Mouse (Mus musculus) intestine, embryonic 15.5 days (tissue): Measurements from ENCODE around the gene Syce2. TPM values are rescaled to one million over a fixed set of nuclear protein-coding genes. Genes with fewer than 3 reads are reported as not detected.
A peak's percentile ranks its signal among the peaks of the same experiment; 100 is the strongest.
"Not testable (repeated sequence)": the region's sequence is repeated elsewhere in the genome, so short reads cannot be mapped to it uniquely, and the experiment has no call there.

ENCODE experiments used
- ATAC-seq: fragments of 200-750 bp; cut with Nextera tagmentation; 2 replicates; pipeline ENCODE4 v1.8.0; 2017; ENCODE audit warnings: moderate TSS enrichment, moderate library complexity
- H3K27ac ChIP-seq: fragments of 300-500 bp; sonication (generic); 2 replicates; pipeline ENCODE4 v1.5.1; 2015; ENCODE audit warnings: mild to moderate bottlenecking, inconsistent platforms
- H3K27me3 ChIP-seq: fragments of 300-500 bp; sonication (generic); replicated peaks from 2 replicates; pipeline ENCODE4 v1.6.1; 2015; ENCODE audit warnings: inconsistent platforms
- H3K36me3 ChIP-seq: fragments of 300-500 bp; sonication (generic); 2 replicates; pipeline ENCODE4 v1.6.1; 2015; ENCODE audit warnings: inconsistent platforms
- H3K4me1 ChIP-seq: fragments of 300-500 bp; sonication (generic); replicated peaks from 2 replicates; pipeline ENCODE4 v1.6.1; 2015; ENCODE audit warnings: inconsistent platforms
- H3K4me2 ChIP-seq: fragments of 300-500 bp; sonication (generic); replicated peaks from 2 replicates; pipeline ENCODE4 v1.6.1; 2015; ENCODE audit warnings: mild to moderate bottlenecking, inconsistent platforms
- H3K4me3 ChIP-seq: fragments of 300-500 bp; sonication (generic); replicated peaks from 2 replicates; pipeline ENCODE4 v1.5.1; 2015; ENCODE audit warnings: inconsistent platforms
- H3K9ac ChIP-seq: fragments of 300-500 bp; sonication (generic); 2 replicates; pipeline ENCODE4 v1.6.1; 2015; ENCODE audit warnings: inconsistent platforms
- H3K9me3 ChIP-seq: fragments of 300-500 bp; sonication (generic); 2 replicates; pipeline ENCODE4 v1.6.1; 2016; ENCODE audit warnings: inconsistent platforms
- WGBS: fragments of 180-500 bp; shearing (Covaris S2); methylation state at CpG from one replicate; pipeline ENCODE4 v1.1.7; 2015; 5-methylcytosine and 5-hydroxymethylcytosine counted together
- polyA plus RNA-seq: library from polyadenylated mRNA; unstranded; fragments of >200 nt; fragmentation: Nextera tagmentation; extraction: Ambion mirVana; gene quantifications from 2 replicates; pipeline ENCODE4 v1.2.1, GENCODE M21; 2015

Syce2 gene
- polyA plus RNA-seq, 1 experiment from 2014 or later = 54.4 TPM

GRCm38 (mm10) chr8:84889141-84889540 is 17.2 kb downstream of the Syce2 start:
- WGBS = 96% methylated on average over 1 of the region's 1 CpGs
- H3K4me3 ChIP-seq = no peak overlapping the region
- H3K36me3 ChIP-seq = peaks cover 4% of the 10 kb centered on the region; the same call in 1 of the 2 replicates
- no peak overlapping the region for H3K9ac ChIP-seq
- no peaks in the 10 kb centered on the region for H3K9me3 ChIP-seq
- H3K27me3 ChIP-seq = no peaks in the 10 kb centered on the region
- ATAC-seq = no peak
- H3K27ac ChIP-seq = no peak overlapping the region
- no peak overlapping the region for H3K4me2 ChIP-seq
- H3K4me1 ChIP-seq = 0 out of 2 replicates have a peak, but pooled peaks cover 9% of the 10 kb centered on the region

GRCm38 (mm10) chr8:84892993-84893708 is 21.2 kb downstream of the Syce2 start:
- H3K4me3 ChIP-seq = peak overlapping the region; percentile 78
- no peaks in the 10 kb centered on the region for H3K27me3 ChIP-seq
- 0 out of 2 replicates have a peak, but pooled peaks cover 9% of the 10 kb centered on the region for H3K4me1 ChIP-seq
- H3K36me3 ChIP-seq = no peaks in the 10 kb centered on the region; the same call in 1 of the 2 replicates
- H3K4me2 ChIP-seq = peak overlapping the region; percentile 81
- no peak overlapping the region; the same call in 1 of the 2 replicates for H3K27ac ChIP-seq
- 10% methylated on average over 31 of the region's 31 CpGs for WGBS
- peak overlapping the region; percentile 79 for H3K9ac ChIP-seq
- no peaks in the 10 kb centered on the region for H3K9me3 ChIP-seq
- ATAC-seq = peak; percentile 73

- Histone ChIP-seq H3K4me2 (peak within 1 kb of the TSS; percentile 81), H3K27me3 (no peaks in the 10 kb centered on the region), H3K36me3 (no peaks in the 10 kb centered on the region; the same call in 1 of the 2 replicates), H3K4me3 (peak within 1 kb of the TSS; percentile 78), H3K9me3 (no peaks in the 10 kb centered on the region), H3K27ac (no peak within 1 kb of the TSS; the same call in 1 of the 2 replicates), H3K4me1 (0 out of 2 replicates have a peak, but pooled peaks cover 9% of the 10 kb centered on the region), H3K9ac (peak within 1 kb of the TSS; percentile 79)
- WGBS = 0% methylated on average over 11 of the region's 11 CpGs
- peak; percentile 100 for ATAC-seq
Observed at GRCm38 (mm10) chr8:84893709-84894134, 21.8 kb downstream of the Syce2 start, which contains the start of gene Gcdh. Gcdh (minus strand) TSS chr8:84893921.

- H3K9ac ChIP-seq = no peak overlapping the region
- no peak overlapping the region for H3K27ac ChIP-seq
- no peak for ATAC-seq
Observed at GRCm38 (mm10) chr8:84895963-84896362, 24.1 kb downstream of the Syce2 start.

GRCm38 (mm10) chr8:84901071-84901470 is 29.2 kb downstream of the Syce2 start:
- WGBS = 66% methylated on average over 4 of the region's 4 CpGs
- no peaks in the 10 kb centered on the region for H3K27me3 ChIP-seq
- peaks cover 6% of the 10 kb centered on the region for H3K4me1 ChIP-seq
- H3K4me3 ChIP-seq = no peak overlapping the region
- no peaks in the 10 kb centered on the region for H3K9me3 ChIP-seq
- no peaks in the 10 kb centered on the region for H3K36me3 ChIP-seq
- H3K4me2 ChIP-seq = no peak overlapping the region
- H3K27ac ChIP-seq = no peak overlapping the region
- no peak for ATAC-seq
- H3K9ac ChIP-seq = no peak overlapping the region

More at GRCm38 (mm10) chr8:84895963-84896362, 24.1 kb downstream of the Syce2 start:
- H3K27me3 ChIP-seq = no peaks in the 10 kb centered on the region
- no peaks in the 10 kb centered on the region for H3K36me3 ChIP-seq
- 87% methylated on average over 5 of the region's 5 CpGs for WGBS
- H3K9me3 ChIP-seq = no peaks in the 10 kb centered on the region
- H3K4me3 ChIP-seq = no peak overlapping the region
- H3K4me1 ChIP-seq = 0 out of 2 replicates have a peak, but pooled peaks cover 9% of the 10 kb centered on the region
- no peak overlapping the region for H3K4me2 ChIP-seq

GRCm38 (mm10) chr8:84901752-84902151 is 29.8 kb downstream of the Syce2 start, which contains the start of gene Klf1:
Klf1 (plus strand) TSS chr8:84901928.
- H3K4me3 ChIP-seq = peak within 1 kb of the TSS; percentile 56
- ATAC-seq = no peak; the same call in 1 of the 2 replicates
- no peaks in the 10 kb centered on the region for H3K27me3 ChIP-seq
- H3K4me1 ChIP-seq = peaks cover 6% of the 10 kb centered on the region
- H3K9ac ChIP-seq = peak within 1 kb of the TSS; percentile 84
- peak within 1 kb of the TSS; percentile 83 for H3K27ac ChIP-seq
- no peaks in the 10 kb centered on the region for H3K9me3 ChIP-seq
- 74% methylated on average over 3 of the region's 3 CpGs for WGBS
- H3K36me3 ChIP-seq = no peaks in the 10 kb centered on the region
- peak within 1 kb of the TSS; percentile 88 for H3K4me2 ChIP-seq

- Histone ChIP-seq H3K4me1 (peaks cover 6% of the 10 kb centered on the region), H3K27me3 (no peaks in the 10 kb centered on the region), H3K4me3 (peak overlapping the region; percentile 56), H3K9me3 (no peaks in the 10 kb centered on the region), H3K36me3 (no peaks in the 10 kb centered on the region), H3K9ac (peak overlapping the region; percentile 84), H3K4me2 (peak overlapping the region; percentile 88), H3K27ac (peak overlapping the region; percentile 83)
- WGBS = 3% methylated on average over 24 of the region's 24 CpGs
- ATAC-seq = peak; percentile 14
Observed at GRCm38 (mm10) chr8:84902367-84902919, 30.5 kb downstream of the Syce2 start.

- ATAC-seq = peak; percentile 94
- peak overlapping the region; percentile 83 for H3K27ac ChIP-seq
- under 1% methylated on average over 68 of the region's 68 CpGs for WGBS
- H3K4me1 ChIP-seq = peaks cover 6% of the 10 kb centered on the region
- H3K36me3 ChIP-seq = no peaks in the 10 kb centered on the region
- H3K27me3 ChIP-seq = no peaks in the 10 kb centered on the region
- peak overlapping the region; percentile 84 for H3K9ac ChIP-seq
- peak overlapping the region; percentile 88 for H3K4me2 ChIP-seq
- H3K9me3 ChIP-seq = no peaks in the 10 kb centered on the region
- H3K4me3 ChIP-seq = peak overlapping the region; percentile 56
Observed at GRCm38 (mm10) chr8:84902920-84903661, 31.2 kb downstream of the Syce2 start.

GRCm38 (mm10) chr8:84904351-84904750 is 32.4 kb downstream of the Syce2 start:
- Histone ChIP-seq H3K4me2 (no peak overlapping the region), H3K27me3 (no peaks in the 10 kb centered on the region), H3K9ac (no peak overlapping the region), H3K4me3 (no peak overlapping the region), H3K36me3 (no peaks in the 10 kb centered on the region), H3K27ac (no peak overlapping the region), H3K9me3 (no peaks in the 10 kb centered on the region), H3K4me1 (peaks cover 6% of the 10 kb centered on the region)
- ATAC-seq = no peak
- 89% methylated on average over 7 of the region's 7 CpGs for WGBS

- no peak overlapping the region for H3K27ac ChIP-seq
- peaks cover 17% of the 10 kb centered on the region for H3K27me3 ChIP-seq
- peaks cover 6% of the 10 kb centered on the region for H3K4me1 ChIP-seq
- H3K9me3 ChIP-seq = no peaks in the 10 kb centered on the region
- ATAC-seq = no peak
- H3K4me2 ChIP-seq = no peak overlapping the region
- no peak overlapping the region for H3K4me3 ChIP-seq
- H3K9ac ChIP-seq = no peak overlapping the region
- no peaks in the 10 kb centered on the region for H3K36me3 ChIP-seq
- WGBS = 91% methylated on average over 9 of the region's 9 CpGs
Observed at GRCm38 (mm10) chr8:84907037-84907436, 35.1 kb downstream of the Syce2 start.

- WGBS = 78% methylated on average over 8 of the region's 8 CpGs
Observed at GRCm38 (mm10) chr8:84907493-84907892, 35.6 kb downstream of the Syce2 start.

GRCm38 (mm10) chr8:84907979-84908378 is 36.1 kb downstream of the Syce2 start:
- H3K9ac ChIP-seq, H3K36me3 ChIP-seq, ATAC-seq, H3K9me3 ChIP-seq, H3K27ac ChIP-seq: not testable (repeated sequence)
- peaks cover 11% of the 10 kb centered on the region; the same call in 1 of the 2 replicates for H3K4me1 ChIP-seq
- 28% methylated on average over 7 of the region's 7 CpGs for WGBS
- peaks cover 27% of the 10 kb centered on the region for H3K27me3 ChIP-seq
- H3K4me3 ChIP-seq = peak overlapping the region; percentile 50
- peak overlapping the region; percentile 93 for H3K4me2 ChIP-seq

More at GRCm38 (mm10) chr8:84907493-84907892, 35.6 kb downstream of the Syce2 start:
- no peak overlapping the region for H3K9ac ChIP-seq
- H3K4me3 ChIP-seq = no peak overlapping the region
- no peak overlapping the region for H3K27ac ChIP-seq
- no peak overlapping the region for H3K4me2 ChIP-seq
- no peak for ATAC-seq
- no peaks in the 10 kb centered on the region for H3K9me3 ChIP-seq
- H3K4me1 ChIP-seq = peaks cover 7% of the 10 kb centered on the region
- H3K27me3 ChIP-seq = peaks cover 22% of the 10 kb centered on the region
- no peaks in the 10 kb centered on the region for H3K36me3 ChIP-seq
